Mouse (Mus musculus) embryonic facial prominence, embryonic 11.5 days (tissue): ENCODE results near the gene Dst. TPM values are rescaled to one million over a fixed set of nuclear protein-coding genes. Genes with fewer than 3 reads are reported as not detected.

Experiments
- ATAC-seq: fragments of 200-750 bp; cut with Nextera tagmentation; replicated peaks from 2 replicates; pipeline ENCODE4 v1.8.0; 2017; ENCODE audit warnings: low read depth; ENCODE audit not compliant: insufficient number of reproducible peaks, low FRiP score, low TSS enrichment
- DNase-seq: peaks from one replicate; pipeline ENCODE4 v3.0.0-alpha.2; 2015; ENCODE audit warnings: low spot score
- H3K27ac ChIP-seq: fragments of 300-500 bp; sonication (generic); replicated peaks from 2 replicates; pipeline ENCODE4 v1.5.1; 2014; ENCODE audit warnings: mild to moderate bottlenecking, low read depth, low read length, control low read depth
- H3K27me3 ChIP-seq: fragments of 300-500 bp; sonication (generic); 2 replicates; pipeline ENCODE4 v1.6.1; 2014; ENCODE audit warnings: mild to moderate bottlenecking, low read length, moderate library complexity, mixed read lengths; ENCODE audit not compliant: control insufficient read depth, insufficient read depth
- H3K36me3 ChIP-seq: fragments of 300-500 bp; sonication (generic); replicated peaks from 2 replicates; pipeline ENCODE4 v1.6.1; 2014; ENCODE audit warnings: low read depth, mild to moderate bottlenecking, low read length, moderate library complexity, mixed read lengths; ENCODE audit not compliant: control insufficient read depth, insufficient read depth
- H3K4me1 ChIP-seq: fragments of 300-500 bp; sonication (generic); 2 replicates; pipeline ENCODE4 v1.6.1; 2014; ENCODE audit warnings: low read length, mixed read lengths; ENCODE audit not compliant: control insufficient read depth, insufficient read depth
- H3K4me2 ChIP-seq: fragments of 300-500 bp; sonication (generic); 2 replicates; pipeline ENCODE4 v1.6.1; 2014; ENCODE audit warnings: low read depth, mild to moderate bottlenecking, control low read depth, low read length, moderate library complexity
- H3K4me3 ChIP-seq: fragments of 300-500 bp; sonication (generic); 2 replicates; pipeline ENCODE4 v1.5.1; 2014; ENCODE audit warnings: low read depth, low read length, control low read depth
- H3K9ac ChIP-seq: fragments of 300-500 bp; sonication (generic); replicated peaks from 2 replicates; pipeline ENCODE4 v1.6.1; 2014; ENCODE audit warnings: mild to moderate bottlenecking, control low read depth, low read length
- H3K9me3 ChIP-seq: fragments of 300-500 bp; sonication (generic); replicated peaks from 2 replicates; pipeline ENCODE4 v1.6.1; 2016; ENCODE audit warnings: mild to moderate bottlenecking, low read length, inconsistent platforms, mixed read lengths; ENCODE audit not compliant: control insufficient read depth
- WGBS: fragments of 180-500 bp; shearing (Covaris S2); extraction: QIAGEN DNeasy Blood & Tissue Kit; methylation state at CpG from one replicate; pipeline ENCODE4 v1.1.7; 2014; 5-methylcytosine and 5-hydroxymethylcytosine counted together
- polyA plus RNA-seq: library from polyadenylated mRNA; unstranded; fragments of >200 nt; fragmentation: Nextera tagmentation; extraction: Ambion mirVana; gene quantifications from 2 replicates; pipeline ENCODE4 v1.2.1, GENCODE M21; 2014

The Dst gene
- polyA plus RNA-seq, 1 experiment from 2014 or later: 20.7 TPM

DNA sequence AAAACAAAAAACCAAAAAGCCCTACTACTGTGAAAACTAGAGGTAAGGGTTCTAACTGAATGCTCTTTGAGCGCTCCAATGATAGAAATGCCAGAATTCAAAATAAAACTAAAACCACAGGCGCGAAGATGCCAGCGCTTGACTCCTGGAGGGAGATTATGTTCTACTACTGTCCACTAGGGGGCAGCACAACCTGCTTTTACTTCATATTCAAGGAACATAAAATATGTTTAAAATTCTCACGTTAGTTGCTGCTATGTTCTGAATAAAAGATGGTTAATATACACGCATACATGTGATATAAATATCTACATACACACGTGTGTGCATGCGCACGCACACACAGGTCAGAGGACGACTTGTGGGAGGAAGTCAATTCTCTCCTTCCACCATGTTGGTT is 15.2 kb upstream of the Dst start:
- Histone ChIP-seq H3K4me3 (no peak overlapping the region), H3K27ac (no peak overlapping the region), H3K27me3 (no peaks in the 10 kb centered on the region), H3K4me1 (no peaks in the 10 kb centered on the region), H3K9ac (no peak overlapping the region), H3K36me3 (no peaks in the 10 kb centered on the region), H3K9me3 (no peaks in the 10 kb centered on the region), H3K4me2 (no peak overlapping the region)
- ATAC-seq: no peak
- 66% methylated on average over 10 of the region's 10 CpGs for WGBS
- peak; percentile 58 for DNase-seq

DNA sequence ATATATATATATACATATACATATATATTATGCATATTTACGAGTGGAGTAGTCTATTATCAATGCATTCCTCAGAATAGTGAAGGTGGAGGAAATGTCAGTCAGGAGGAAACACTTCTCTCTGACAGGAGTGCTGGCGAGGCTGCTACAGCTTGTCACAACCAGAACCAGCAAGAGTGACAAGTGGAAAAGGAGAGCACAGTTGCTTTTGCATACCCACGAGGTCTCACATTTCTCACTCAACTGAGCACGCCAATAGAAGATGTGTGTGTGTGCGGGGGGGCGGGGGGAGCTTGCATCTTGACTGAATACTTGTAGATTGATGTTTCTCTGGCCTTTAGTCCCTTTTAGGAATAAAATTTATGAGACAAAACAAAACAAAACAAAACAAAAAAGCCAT is 11.9 kb upstream of the Dst start:
- no peak for DNase-seq
- WGBS: 71% methylated on average over 6 of the region's 6 CpGs
- H3K27me3 ChIP-seq: no peaks in the 10 kb centered on the region
- no peak overlapping the region for H3K4me2 ChIP-seq
- no peak overlapping the region for H3K9ac ChIP-seq
- no peak overlapping the region for H3K4me3 ChIP-seq
- no peaks in the 10 kb centered on the region for H3K36me3 ChIP-seq
- no peaks in the 10 kb centered on the region for H3K9me3 ChIP-seq
- no peak overlapping the region for H3K27ac ChIP-seq
- ATAC-seq: no peak
- no peaks in the 10 kb centered on the region for H3K4me1 ChIP-seq

- Histone ChIP-seq H3K4me1 (no peaks in the 10 kb centered on the region), H3K9ac (no peak overlapping the region), H3K36me3 (no peaks in the 10 kb centered on the region), H3K4me2 (no peak overlapping the region), H3K9me3 (no peaks in the 10 kb centered on the region), H3K27me3 (no peaks in the 10 kb centered on the region), H3K4me3 (no peak overlapping the region), H3K27ac (no peak overlapping the region)
- no peak for DNase-seq
- no peak for ATAC-seq
- WGBS: 84% methylated on average over 4 of the region's 4 CpGs
Observed at GRCm38 (mm10) chr1:33896666-33897065, 11.4 kb upstream of the Dst start.

- H3K27me3 ChIP-seq: no peaks in the 10 kb centered on the region
- no peak overlapping the region for H3K4me2 ChIP-seq
- DNase-seq (no peak), ATAC-seq (no peak)
- H3K4me3 ChIP-seq: no peak overlapping the region
- no peaks in the 10 kb centered on the region for H3K36me3 ChIP-seq
- H3K9ac ChIP-seq: no peak overlapping the region
- H3K4me1 ChIP-seq: no peaks in the 10 kb centered on the region
- 85% methylated on average over 11 of the region's 11 CpGs for WGBS
- no peak overlapping the region for H3K27ac ChIP-seq
- no peaks in the 10 kb centered on the region for H3K9me3 ChIP-seq
Observed at GRCm38 (mm10) chr1:33897426-33897825, 10.6 kb upstream of the Dst start.

GRCm38 (mm10) chr1:33898373-33898772 is 9.7 kb upstream of the Dst start:
- WGBS: 82% methylated on average over 6 of the region's 6 CpGs
- no peak for ATAC-seq
- Histone ChIP-seq H3K9me3 (no peaks in the 10 kb centered on the region), H3K9ac (no peak overlapping the region), H3K4me2 (no peak overlapping the region), H3K36me3 (no peaks in the 10 kb centered on the region), H3K27ac (no peak overlapping the region), H3K4me1 (no peaks in the 10 kb centered on the region), H3K4me3 (no peak overlapping the region), H3K27me3 (no peaks in the 10 kb centered on the region)
- no peak for DNase-seq

DNA sequence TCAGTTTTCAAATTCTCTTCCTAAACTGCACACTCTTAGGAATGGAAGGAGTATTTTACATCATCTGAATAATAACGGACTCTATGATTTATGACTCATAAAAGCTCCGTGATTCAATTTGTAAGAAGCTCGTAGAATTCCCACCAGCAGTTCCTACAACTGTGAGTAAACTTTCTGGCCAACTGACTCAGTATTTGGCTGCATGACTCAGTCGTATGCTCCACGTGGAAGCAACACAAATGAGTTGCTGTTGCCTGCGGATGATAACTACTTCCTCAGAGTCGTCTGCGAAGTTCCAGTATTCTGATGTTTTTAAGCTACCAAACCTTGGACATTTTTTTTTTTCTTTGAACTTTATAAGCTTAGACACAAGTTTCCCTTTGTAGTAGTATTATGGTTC is 7.8 kb upstream of the Dst start:
- ATAC-seq (no peak), DNase-seq (no peak)
- Histone ChIP-seq H3K27me3 (no peaks in the 10 kb centered on the region), H3K4me2 (no peak overlapping the region), H3K27ac (no peak overlapping the region), H3K4me3 (no peak overlapping the region), H3K9me3 (no peaks in the 10 kb centered on the region), H3K9ac (no peak overlapping the region), H3K36me3 (no peaks in the 10 kb centered on the region), H3K4me1 (no peaks in the 10 kb centered on the region)
- WGBS: 88% methylated on average over 8 of the region's 8 CpGs

GRCm38 (mm10) chr1:33903587-33903986 is 4.4 kb upstream of the Dst start:
- DNase-seq: no peak
- H3K4me3 ChIP-seq: no peak overlapping the region
- 26% methylated on average over 9 of the region's 9 CpGs for WGBS
- no peak overlapping the region for H3K27ac ChIP-seq
- peaks cover 2% of the 10 kb centered on the region; the same call in 1 of the 2 replicates for H3K27me3 ChIP-seq
- no peak for ATAC-seq
- H3K9me3 ChIP-seq: no peaks in the 10 kb centered on the region
- H3K4me2 ChIP-seq: no peak overlapping the region
- no peaks in the 10 kb centered on the region for H3K4me1 ChIP-seq
- no peaks in the 10 kb centered on the region for H3K36me3 ChIP-seq
- no peak overlapping the region for H3K9ac ChIP-seq

DNA sequence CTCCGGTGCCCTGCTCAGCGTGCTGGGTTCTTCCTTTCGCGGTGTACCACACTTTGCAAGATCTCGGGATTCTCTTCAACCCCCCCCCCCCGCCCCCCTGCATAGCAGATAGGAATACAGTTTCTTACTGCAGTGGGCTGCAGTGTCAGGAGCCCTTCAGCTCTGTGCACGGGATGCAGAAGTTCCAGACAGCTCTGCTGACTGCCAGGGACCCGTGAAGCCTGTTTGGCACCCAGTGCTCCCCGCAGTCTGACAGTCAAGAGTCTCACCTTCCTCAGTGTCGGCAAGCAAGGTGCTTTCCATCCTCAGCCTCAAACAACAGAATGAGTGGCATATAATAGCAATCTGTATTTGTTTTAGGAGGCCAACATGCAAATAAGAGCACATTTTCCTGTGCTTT is 1.8 kb upstream of the Dst start:
- no peaks in the 10 kb centered on the region for H3K4me1 ChIP-seq
- DNase-seq (no peak), ATAC-seq (no peak)
- peaks cover 6% of the 10 kb centered on the region for H3K27me3 ChIP-seq
- 32% methylated on average over 10 of the region's 10 CpGs for WGBS
- H3K9ac ChIP-seq: no peak overlapping the region
- no peak overlapping the region for H3K27ac ChIP-seq
- H3K4me3 ChIP-seq: no peak overlapping the region
- no peaks in the 10 kb centered on the region for H3K9me3 ChIP-seq
- H3K4me2 ChIP-seq: no peak overlapping the region
- no peaks in the 10 kb centered on the region for H3K36me3 ChIP-seq
